Mouse (Mus musculus) mouse embryonic stem cell (cell line): ENCODE measurements at regions not wholly inside any gene's neighbourhood (a gene's known extent, or its start where the extent isn't known, plus 50 kb on each side); places are given as distances from the start of the nearest gene placed in this dataset.

Experiments
- in situ Hi-C, 2 experiments: fragments of 300-500 bp; cut with MboI; formaldehyde crosslinking; loops; 1 replicate in 1 of 2; 3 replicates in 1 of 2; pipeline ENCODE4 v1.14.3; 2019 to 2020; ENCODE audit warnings: low sequenced_read_pairs in 2 of 2, low pct_unique_long_range_greater_than_20kb in 1 of 2, mixed read lengths in 1 of 2; ENCODE audit not compliant: unreplicated experiment in 1 of 2

DNA sequence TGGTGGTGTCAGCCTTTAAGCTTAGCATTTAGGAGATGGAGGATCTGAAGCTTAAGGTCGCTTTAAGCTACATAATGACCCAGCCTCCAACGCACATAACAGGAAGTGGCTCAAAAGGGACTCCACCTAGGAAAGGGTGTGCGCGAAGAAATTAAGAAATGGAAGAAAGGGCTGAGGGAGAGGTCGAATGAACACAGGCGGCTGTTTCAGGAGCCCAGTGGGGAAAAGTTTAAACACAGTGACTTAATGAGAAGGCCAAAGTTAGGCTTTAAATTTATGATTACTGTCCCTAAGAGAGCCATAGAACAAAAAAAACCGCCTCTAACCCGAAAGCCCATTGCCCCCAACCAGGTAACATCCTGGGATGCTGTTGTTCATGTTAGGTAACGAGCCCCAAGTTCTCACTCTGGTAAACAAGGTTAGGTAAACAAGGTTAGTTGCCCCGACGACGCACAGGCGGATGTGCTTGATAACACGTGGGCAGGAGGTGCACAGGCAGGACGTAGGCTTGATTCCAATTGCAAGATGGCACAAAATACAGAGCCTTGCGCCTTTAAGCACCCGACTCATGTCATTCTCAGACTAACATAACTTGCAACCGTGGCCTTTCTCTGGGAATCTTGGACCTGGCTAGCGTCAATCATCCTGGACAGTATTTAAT is 222.7 kb upstream of the Amigo2 start:
- in situ Hi-C loops = no loop called here

DNA sequence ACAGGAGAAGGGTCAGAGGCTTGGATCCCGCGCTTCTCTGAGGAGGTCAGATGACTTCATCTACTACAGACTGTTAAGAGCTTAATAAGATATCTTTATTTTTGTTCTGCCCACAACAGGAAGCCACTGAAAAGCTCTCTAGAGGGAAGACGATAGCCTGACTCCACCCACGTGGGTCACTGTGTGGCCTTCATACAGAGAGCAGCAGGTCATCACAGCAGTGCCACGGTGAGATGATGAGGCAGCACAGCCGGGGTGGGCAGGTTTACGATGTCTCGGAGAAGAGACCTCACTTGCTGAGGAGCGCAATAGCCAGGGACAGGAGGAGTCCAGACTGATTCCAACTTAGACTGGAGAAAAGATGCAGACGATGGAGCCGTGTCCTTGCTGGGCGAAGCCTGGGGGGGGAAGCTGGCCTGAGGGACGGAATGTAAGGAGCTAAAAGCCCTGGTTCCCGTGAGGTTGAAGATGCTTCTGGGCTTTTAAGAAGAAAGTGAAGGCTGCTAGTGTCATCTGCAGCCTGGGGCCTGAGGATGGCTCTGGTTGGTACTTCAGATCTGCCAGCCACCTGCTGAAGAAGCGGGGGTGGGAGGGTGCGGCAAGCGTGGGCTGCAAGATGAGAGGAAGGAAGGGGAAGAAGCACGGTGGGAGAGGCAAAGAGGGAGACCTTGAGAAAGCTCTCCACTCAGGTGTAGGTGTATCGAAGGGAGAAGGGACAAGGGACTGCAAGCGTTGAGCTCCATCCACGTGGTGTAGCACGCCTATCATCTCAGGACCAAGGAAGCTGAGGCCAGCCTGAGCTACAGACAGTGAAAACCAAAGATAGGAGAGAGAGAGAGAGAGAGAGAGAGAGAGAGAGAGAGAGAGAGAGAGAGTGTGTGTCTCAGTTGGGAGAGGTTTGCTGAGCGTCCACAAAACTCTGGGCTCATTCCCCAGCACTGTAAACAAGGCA is 221.9 kb upstream of the Amigo2 start:
- in situ Hi-C loops = no loop called here

DNA sequence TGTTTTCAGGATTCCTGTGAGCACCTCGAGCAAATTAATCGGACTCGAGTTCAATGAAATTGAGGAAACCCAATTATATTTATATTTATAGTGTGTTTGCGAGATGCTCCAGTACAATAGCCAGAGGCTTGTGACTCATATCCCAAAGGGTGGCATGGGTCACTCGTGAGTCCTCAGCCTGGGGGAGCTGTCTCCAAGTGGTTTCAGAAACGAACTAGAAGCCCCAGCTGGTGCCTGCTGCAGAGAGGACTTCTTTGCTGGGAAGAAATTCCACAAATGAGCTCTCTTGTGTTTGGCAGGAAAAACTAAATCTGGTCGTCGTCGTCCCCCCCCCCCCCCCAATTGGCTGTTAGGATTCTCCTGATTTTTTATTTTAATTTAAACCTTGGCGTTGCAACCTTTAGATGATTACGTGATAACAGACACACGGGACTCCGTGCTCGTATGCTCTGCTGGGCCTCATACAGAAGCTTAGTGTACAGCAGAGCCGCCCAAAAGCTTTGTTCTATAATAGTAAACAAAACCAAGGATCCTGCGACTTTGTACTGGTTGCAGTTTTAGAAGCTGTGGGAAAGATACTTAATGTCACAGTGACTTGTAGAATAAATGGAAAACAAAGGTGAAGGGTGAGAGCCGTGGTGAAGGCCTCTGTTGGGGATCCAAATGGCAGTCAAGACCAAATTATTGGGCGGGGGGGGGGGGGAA is 220.8 kb upstream of the Amigo2 start:
- in situ Hi-C loops = no loop called here

DNA sequence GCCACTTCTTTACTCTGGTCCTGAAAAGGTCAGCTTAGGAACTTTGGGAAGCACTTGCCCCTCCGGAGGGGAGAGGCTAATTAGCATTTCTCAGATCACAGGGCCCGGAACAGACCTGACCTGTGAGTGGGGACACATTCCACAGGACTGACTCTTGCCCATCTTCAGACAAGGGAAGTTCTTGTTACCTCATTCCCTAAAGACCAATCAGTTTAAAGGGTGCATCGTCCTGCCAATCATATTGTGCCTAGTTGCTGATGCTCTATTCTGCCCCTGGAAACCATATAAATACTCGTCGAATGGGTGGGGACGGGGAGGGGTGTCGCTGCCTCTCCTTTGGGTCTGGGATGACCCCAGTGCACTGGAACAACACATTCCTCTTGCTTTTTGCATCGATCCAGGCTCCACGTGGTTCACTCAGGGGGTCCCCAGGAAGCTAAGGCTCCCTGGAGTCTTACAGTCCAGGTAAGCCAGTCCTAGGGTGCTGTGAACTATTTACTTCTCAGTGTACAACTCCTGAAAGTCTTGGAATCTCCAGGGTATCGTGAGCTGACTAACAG is 219.9 kb upstream of the Amigo2 start:
- in situ Hi-C loops = no loop called here

DNA sequence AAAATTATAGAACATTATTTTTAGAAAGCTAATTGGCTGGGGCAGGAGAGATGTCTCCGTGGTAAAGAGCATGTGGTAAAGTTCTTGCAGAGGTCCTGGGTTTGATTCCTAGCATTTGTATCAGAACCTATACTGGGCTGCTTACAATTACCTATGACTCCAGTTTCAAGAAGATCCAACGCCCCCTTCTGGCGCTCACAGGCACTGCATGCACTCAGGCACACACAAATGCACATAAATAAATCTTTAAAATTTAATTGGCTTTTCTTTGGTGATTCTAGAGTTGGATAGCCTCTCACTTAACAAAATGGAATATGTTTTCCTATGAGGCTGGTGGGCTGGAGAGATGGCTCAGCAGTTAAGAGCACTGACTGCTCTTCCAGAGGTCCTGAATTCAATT is 219.0 kb upstream of the Amigo2 start:
- in situ Hi-C loops = no loop called here

DNA sequence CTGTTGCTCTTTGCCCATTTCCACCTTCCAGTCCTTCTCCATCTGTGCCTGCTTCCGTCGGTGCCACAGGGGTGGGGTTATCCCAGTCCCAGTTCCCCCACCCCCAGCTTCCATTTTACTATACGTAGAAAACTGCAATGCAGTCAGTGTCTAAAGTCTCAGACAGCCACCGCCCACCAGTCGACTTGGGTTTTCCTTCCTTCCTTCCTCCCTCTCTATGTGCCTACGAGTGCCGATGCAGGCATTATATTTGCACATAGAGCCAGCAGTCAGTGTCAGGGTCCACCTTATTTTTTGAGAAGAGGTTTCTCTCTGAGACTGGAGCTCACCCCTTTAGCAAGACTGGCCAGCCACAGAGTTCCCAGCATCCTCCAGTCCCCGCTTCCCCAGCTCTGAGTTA is 218.3 kb upstream of the Amigo2 start:
- in situ Hi-C loops = no loop called here

DNA sequence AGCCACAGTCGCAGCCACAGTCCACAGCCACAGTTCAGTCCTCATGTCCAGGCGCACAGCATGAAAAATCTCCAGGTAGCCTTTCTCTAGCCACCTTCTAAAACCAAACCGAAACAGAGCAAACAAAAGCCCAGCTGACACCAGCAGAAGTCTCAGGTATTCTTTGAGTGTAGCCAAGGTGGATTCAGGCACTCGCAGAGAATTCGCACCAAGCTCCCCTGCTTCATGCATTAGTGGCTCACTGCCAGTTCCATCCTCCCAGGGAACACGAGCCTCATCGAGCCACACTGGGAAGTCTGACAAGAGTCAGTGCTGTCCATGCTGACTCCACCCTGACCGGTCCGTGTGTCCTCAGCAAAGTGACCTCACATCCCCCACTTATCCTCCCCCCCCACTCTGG is 217.7 kb upstream of the Amigo2 start:
- in situ Hi-C loops = no loop called here

DNA sequence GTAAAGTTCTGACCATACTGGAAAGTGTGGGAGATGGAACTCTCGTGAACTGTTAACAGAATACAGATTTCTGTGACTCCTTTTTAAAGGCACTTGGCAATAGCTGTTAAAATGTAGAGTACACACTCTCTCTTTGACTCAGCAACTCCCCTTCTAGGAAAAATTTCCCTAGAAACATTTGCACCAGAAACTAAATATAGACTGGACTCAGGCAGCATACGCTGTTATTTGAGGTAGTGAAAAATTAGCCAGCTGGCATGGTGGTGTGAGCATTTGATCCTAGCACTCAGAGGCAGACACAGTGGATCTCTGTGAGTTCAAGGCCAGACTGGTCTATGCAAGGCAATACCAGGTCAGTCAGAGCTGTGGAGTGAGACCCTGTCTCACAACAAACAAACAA is 215.5 kb upstream of the Amigo2 start:
- in situ Hi-C loops = no loop called here

DNA sequence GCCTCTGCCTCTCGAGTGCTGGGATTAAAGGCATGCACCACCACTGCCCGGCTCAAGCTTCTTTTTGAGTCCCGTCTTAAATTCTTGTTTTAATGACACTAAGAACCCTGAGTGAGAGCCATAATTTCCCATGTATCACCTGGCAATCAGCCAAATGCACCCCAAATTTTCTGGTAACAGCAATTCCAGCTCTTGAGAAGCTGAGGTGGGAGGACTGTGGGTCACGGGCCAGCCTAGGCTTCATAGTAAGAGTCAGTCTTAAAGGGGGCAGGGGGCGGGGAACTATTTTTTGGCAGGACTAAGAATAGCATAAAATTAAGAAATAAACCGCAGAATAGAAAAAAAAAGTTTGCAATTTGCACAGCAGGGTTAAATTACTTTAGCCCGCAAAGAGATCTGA is 214.9 kb upstream of the Amigo2 start:
- in situ Hi-C loops = no loop called here

DNA sequence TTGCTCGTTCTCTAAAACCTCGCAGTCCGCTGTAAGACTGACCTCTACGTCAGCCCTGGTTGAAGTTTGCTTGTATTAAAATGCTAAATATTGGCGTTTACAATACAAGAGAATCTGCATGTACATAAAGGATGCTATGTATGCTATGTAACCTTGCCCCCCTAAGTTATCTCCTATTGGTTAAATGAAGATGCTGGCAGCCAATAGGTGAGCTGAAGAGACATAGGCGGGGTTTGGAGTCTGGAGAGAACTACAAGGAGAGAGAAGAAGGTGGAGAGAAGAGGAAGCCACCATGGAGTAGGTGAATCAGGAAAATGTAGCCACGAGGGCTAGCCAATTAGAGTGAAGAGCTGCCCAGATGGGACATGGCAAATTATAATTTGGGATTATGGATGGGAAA is 214.0 kb upstream of the Amigo2 start:
- in situ Hi-C loops = no loop called here

DNA sequence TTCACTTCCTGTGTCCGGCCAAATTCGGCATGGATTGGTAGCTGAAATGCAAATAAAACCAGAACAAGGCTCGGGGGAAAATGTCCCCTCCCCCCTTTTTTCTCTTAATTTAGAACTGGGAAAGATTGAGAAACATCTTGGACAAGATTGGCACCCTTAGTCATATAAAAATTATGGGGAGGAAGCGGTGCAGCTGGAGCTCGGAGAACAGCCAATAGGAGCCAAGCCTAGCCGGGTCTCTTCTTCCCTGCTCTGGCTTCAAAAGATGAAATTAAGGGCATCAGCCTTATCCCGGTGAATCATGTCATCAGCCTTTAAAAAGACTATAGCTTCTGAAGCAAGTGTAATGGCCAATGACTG is 213.3 kb upstream of the Amigo2 start:
- in situ Hi-C loops = no loop called here

DNA sequence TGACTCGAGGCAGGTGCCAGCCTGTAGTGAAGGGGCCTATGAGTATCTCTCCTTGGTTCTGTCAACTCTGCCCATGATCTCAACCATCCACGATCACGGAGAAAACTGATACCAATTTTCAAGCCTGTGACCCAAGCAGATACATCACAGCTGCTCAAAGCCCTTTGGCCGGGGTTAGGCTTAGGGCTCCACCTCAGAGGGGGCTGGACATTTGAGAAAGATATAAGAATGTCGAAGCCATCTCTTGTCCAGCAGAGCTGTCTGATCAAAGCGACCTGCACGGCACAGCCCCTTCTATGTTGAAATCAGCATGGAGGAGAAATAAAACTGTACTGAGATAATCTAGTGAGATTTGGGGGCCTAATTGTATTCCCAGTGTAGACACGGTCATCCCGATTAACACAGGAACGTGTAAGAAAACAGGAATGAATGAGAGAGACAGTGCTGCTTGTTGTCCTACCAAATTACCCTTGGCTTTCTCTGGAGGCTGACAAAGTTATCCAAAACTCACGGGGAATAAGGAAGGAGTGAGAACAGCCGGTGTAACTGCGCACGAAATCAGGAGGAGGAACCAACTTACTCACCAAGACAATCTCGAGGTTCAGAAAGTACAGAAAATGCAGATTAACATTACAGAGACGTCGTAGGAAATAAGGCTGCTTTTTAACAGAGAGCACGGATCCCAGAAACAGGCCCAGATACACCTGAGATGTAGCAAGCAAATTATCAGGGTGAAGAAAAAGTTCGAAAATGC is 212.7 kb upstream of the Amigo2 start:
- in situ Hi-C loops = loop anchor here in 1 of 2 experiments (5.0 kb wide), 1 partner anchor 137 kb away; no protein-coding TSS in a partner anchor

DNA sequence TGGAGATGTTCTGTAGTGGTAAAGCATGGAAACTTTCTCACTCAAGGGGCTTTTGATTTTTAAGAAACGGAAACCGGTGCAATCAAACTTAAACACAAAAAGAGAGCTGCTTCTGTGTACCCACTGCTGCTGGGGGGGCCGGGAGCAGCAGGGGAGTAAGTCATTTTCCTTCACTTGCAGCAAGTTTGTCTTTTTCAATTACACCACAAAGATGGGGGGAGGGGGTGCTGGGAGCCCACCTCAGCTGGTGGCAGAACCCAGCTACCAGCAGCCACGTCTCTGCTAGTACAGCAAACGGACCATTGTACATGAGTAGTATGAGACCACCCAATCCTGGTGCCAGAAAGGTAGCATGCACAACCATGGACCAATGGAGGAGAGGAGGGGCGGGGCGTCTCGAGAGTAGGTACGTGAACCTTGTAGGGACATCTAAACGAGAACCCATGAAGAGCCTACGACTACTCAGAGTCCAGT is 211.7 kb upstream of the Amigo2 start:
- in situ Hi-C loops = loop anchor here in 1 of 2 experiments (5.0 kb wide), 1 partner anchor 136 kb away; no protein-coding TSS in a partner anchor

DNA sequence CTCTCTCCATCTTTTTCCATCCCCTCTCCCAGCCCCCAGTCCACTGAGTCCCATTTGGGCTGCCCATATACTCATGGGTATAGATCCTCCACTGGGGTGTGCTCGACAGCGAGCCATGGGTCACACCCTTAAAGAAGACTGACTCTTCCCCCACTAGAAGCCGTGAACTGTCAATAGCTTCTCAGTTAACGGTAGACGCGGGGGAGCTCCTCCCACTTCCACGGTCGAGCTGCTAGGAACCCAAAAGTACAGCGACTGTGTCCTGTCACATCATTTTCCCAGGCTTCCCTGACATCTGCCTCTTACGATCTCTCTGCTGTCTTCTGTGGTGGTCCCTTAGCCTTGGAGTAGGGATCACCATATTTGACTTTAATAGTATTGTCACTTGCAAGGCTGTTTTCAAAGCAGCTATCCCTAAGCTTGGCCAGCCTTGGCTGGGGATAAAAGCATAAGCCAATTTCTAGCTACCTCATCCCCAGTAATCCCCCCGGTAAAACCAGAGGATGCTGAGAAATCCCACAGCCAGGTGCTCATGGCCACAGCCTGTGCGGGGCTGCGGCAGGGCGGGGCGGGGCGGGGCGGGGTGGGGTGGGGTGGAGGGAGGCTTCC is 211.2 kb upstream of the Amigo2 start:
- in situ Hi-C loops = loop anchor here in 1 of 2 experiments (5.0 kb wide), 1 partner anchor 136 kb away; no protein-coding TSS in a partner anchor

DNA sequence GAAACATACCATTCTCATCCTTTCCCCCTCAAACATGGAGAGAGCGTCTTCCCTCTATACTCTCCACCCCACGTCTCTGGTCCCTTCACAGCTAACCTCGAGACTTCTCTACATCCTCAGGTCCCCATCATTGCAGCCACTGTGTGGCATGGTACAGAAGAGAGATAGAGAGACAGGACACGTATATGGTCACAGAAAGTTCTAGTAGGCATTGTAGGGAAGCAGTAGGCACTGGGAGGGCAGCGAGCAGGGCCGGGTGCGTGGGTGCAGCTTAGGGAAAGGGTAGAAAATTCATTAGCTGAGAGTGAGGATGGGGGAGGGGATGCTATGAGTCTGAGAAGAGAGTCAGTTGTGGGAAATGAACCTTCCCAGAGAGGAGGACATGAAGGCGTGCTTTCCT is 210.4 kb upstream of the Amigo2 start:
- in situ Hi-C loops = loop anchor here in 1 of 2 experiments (5.0 kb wide), 1 partner anchor 135 kb away; no protein-coding TSS in a partner anchor

DNA sequence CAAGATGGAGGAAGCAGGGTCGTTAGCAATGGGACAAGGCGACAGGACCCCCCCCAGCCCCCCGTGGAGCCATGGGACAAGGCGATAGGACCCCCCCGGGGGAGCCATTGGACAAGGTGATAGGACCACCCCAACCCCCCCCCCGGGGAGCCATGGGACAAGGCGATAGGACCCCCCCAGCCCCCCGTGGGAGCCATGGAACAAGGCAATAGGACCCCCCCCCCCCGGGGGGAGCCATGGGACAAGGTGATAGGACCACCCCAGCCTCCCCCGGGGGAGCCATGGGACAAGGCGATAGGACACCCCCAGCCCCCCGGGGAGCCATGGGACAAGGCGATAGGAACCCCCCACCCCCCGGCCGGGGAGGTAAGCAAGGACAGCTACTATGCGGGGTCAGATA is 209.9 kb upstream of the Amigo2 start:
- in situ Hi-C loops = loop anchor here in 1 of 2 experiments (5.0 kb wide), 1 partner anchor 135 kb away; no protein-coding TSS in a partner anchor

DNA sequence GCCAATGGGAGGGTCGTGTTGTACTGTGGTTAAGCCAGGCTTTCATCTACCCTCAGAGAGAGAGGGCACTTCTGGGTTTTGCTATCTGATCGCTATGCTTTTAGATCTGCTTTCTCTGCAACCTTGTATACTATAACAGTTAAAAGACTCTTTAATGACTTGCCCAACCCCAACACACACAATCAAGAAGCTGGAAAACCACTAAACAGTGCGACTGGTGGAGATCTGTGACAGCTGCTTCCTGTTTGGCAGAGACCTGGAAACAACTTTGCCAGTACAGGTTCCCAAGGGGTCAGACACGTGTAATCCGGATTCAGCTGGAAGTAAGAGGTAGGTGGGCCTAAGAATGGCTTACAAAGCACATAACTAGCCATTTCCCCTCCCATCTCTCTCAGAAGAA is 208.6 kb upstream of the Amigo2 start:
- in situ Hi-C loops = loop anchor here in 1 of 2 experiments (5.0 kb wide), 1 partner anchor 133 kb away; no protein-coding TSS in a partner anchor
